Mouse (Mus musculus): ENCODE results near the gene Krtap9-1.

- TF ChIP-seq CTCF (IDR thresholded peaks at IDR 0.05; ENCODE audit: low read depth, low read length): no peak
- TF ChIP-seq POLR2A (IDR thresholded peaks at IDR 0.05; ENCODE audit: extremely low read depth, insufficient read depth, low read length): no peak
Observed at GRCm38 (mm10) chr11:99857617-99858016, 15.6 kb upstream of the Krtap9-1 start, which contains the start of gene Gm11568.

All from liver, adult 2 months (tissue).